Mouse (Mus musculus) cerebellum, adult 9-11 months (tissue): Measurements from ENCODE around the gene Rcl1.

Experiments used
- DNase-seq: peaks from one replicate; pipeline ENCODE4 v3.0.0; 2022

Rcl1 gene

GRCm38 (mm10) chr19:29100874-29101542, at the start of gene Rcl1:
Gene Rcl1 (plus strand): TSS chr19:29101375.
- peak; percentile 97 for DNase-seq

DNA sequence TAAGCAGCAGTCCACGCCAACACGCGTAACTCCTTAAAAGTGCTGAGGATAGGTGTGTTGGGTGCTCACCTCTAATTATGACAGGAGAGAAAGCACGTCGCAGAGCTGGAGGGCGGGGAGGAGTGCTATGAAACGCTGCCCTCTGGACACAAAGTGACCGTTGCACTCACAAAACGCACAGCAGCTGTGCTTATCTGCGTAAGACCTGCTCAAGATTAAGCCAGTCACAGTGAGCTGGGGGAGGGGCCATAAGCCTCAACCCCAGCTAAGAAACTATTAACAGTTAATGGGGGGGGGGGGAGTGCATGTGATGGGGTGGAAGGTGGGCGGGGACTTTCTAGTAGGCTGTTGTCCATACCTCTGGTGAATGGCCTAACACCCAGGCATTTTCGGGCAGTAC, 48.4 kb upstream of the Rcl1 start:
- no peak for DNase-seq

GRCm38 (mm10) chr19:29054594-29054993, 46.6 kb upstream of the Rcl1 start:
- DNase-seq = no peak

GRCm38 (mm10) chr19:29055469-29055868, 45.7 kb upstream of the Rcl1 start:
- DNase-seq = no peak

DNA sequence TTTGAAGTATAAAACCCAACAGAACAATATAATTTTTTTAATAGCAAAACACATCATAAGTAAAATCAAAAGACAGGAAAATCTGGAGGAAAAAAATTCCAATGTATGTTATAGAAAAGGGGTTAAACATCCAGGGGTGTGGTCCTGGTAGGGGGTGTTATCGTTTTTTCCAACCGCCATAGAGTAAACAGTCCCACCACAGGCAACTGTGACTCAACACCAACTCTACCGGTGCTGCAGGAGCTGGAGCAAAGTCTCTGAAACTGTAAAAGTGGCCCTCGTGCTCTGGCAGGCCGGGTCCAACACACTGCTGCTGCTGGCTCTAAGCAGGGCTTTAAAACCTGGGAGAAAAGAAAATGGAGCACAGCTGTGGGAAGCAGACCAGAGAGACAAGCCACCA, 42.4 kb upstream of the Rcl1 start:
- DNase-seq = no peak

GRCm38 (mm10) chr19:29059688-29060087, 41.5 kb upstream of the Rcl1 start:
- DNase-seq = no peak

GRCm38 (mm10) chr19:29060299-29060698, 40.9 kb upstream of the Rcl1 start:
- DNase-seq = no peak

DNA sequence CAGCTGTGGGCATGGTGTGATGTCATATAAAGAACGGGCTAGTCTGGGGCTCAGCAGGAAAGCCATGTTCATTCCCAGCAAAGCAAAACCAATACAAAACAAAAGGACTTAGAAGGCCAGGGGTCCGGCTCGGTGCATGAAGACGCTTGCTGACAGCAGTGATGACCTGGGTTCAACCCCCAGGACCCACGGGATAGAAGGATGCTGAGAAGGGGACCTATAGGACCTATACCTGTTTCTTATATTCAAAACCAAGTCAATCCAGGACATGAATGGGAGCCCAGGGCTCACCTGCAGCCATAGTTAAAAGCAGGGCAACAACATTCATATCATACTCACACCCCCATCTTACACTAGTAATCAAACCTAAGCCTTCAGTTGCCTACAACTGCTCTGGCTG, 38.2 kb upstream of the Rcl1 start:
- no peak for DNase-seq

- DNase-seq = peak; percentile 90
These were observed 37.4 kb upstream of the Rcl1 start for GRCm38 (mm10) chr19:29063577-29064363.

DNA sequence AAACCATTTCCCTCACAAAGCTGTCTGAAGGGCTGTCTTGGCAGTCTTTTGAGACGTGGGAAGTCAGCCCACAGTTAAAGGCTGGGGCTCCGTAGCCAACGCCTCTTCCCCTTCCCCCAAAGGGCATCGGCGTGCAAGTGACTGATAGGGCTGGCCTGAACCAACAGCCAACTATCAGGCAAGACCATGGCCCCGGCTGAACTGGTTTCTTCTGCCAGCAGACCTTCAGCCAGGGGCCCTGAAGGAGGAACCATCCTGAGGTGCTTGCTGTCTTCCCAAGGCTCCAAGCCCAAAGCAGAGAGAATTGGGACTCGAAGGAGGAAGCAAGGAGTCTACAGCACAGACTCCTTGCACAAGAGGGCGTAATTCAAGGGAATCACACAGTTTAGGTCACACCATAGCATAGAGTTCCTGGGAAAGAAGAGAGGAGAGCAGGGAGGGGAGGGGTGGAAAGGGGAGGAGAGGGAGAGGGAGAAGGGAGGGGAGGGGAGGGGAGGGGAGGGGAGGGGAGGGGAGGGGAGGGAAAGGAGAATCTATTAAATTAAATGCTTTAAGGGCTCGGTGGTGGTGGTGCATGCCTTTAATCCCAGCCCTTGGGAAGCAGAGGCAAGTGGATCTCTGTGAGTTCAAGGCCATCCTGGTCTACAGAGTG, 36.6 kb upstream of the Rcl1 start:
- DNase-seq = peak; percentile 24

GRCm38 (mm10) chr19:29066981-29067471, 34.1 kb upstream of the Rcl1 start:
- peak; percentile 56 for DNase-seq

DNA sequence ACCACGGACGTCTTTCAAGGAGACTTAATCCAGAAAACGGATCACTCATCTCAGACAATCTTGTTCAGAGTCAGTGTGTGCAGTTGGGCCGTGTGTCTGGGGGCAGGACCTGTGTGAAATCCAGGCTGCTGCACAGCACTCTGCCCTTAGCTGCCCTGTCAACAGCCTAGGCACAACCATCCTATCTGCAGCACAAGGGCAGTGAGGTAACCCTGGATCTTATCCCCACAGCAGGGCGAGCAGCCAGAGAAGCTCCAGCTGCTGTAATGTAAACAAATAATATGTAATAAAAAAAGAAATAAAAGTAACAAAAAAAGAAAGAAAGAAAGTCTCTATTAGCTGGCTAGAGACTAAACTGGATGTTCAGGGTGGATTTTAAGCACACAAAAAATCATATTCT, 32.0 kb upstream of the Rcl1 start:
- no peak for DNase-seq

DNA sequence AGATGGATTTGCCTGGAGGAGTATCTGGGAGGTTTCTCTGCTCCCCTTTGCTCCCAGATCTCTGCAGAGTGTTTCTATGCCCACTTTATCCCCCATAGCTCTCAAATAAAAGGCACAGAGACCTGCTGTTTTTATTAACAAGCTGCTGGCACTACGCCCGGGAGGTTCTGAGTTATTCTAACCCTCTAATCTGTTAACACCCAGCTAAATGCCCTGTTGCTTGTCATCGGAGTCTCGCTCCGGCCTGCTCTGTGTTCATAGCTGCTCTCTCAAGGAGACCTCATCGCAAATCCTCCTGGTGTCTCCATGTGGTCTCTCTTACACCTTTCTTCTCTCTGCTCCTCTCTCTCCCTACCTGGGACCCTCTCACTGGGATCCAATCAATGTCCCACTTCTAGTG, 26.4 kb upstream of the Rcl1 start:
- no peak for DNase-seq

- no peak for DNase-seq
These were observed 12.5 kb upstream of the Rcl1 start for GRCm38 (mm10) chr19:29088628-29089027.

- no peak for DNase-seq
These were observed 9.0 kb upstream of the Rcl1 start for GRCm38 (mm10) chr19:29092194-29092593.

GRCm38 (mm10) chr19:29099106-29099505, 2.1 kb upstream of the Rcl1 start:
- DNase-seq = no peak

- peak; percentile 27 for DNase-seq
These were observed 1.6 kb upstream of the Rcl1 start for GRCm38 (mm10) chr19:29099596-29099995.

DNA sequence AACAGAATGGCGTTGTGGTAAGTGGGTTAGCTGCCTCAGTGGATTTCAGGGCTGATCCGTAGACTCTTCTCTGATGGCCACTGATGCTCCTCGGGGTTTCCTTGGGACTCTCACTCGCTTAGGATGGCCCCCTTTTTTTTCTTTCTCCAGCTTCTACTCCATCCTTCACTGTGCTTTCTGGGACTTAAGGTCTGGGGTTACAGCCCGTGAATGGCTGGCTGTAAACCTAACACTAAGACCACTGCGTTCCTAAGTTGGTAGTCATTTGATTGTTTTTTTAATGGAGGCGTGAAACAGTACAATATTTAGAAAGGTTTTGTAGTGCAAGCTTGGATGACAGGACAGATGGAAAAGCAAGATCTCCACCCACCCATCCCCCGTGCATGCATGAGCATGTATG, 914 bp upstream of the Rcl1 start:
- peak; percentile 27 for DNase-seq

DNA sequence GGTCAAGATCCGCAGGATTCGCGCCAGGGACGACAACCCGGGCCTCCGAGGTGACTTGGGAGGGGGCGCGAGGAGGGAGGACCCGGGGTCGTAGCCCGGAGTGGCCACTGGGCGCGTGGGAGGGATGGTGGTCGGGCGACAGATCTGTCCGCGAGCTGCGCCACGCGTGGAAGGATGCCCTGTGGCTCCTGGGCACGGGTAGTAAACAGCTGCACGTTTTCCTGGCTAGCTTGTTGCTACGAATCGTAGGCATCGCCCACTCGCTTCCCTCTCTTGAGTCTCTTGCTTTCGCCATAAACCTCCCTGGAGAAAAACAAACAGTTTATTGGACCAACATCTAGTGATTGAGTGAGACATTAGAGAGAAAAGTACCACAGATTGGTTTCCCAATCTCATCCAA, 416 bp downstream of the Rcl1 start:
- no peak for DNase-seq

- peak; percentile 18 for DNase-seq
These were observed 923 bp downstream of the Rcl1 start for GRCm38 (mm10) chr19:29102098-29102497.

GRCm38 (mm10) chr19:29105816-29106215, 4.6 kb downstream of the Rcl1 start:
- no peak for DNase-seq

- no peak for DNase-seq
These were observed 5.1 kb downstream of the Rcl1 start for GRCm38 (mm10) chr19:29106261-29106660.

GRCm38 (mm10) chr19:29112662-29113061, 11.5 kb downstream of the Rcl1 start:
- DNase-seq = no peak
